Mouse (Mus musculus): ENCODE measurements around the gene Brf1. TPM values are rescaled to one million over a fixed set of nuclear protein-coding genes. Genes with fewer than 3 reads are reported as not detected.

Brf1 gene
- total and polyA plus RNA-seq, 2 experiments from 2014 or later: 40.2 to 54.4 TPM

GRCm38 (mm10) chr12:112985346-112985745 lies 15.2 kb downstream of the Brf1 start:
- 92% methylated on average over 6 of the region's 6 CpGs for WGBS
- Histone ChIP-seq H3K27me3 (ENCODE audit: insufficient read depth, low read length) (no peaks in the 10 kb centered on the region), H3K36me3 (ENCODE audit: insufficient read depth) (peaks cover 53% of the 10 kb centered on the region), H3K4me2 (ENCODE audit: low read depth) (no peak overlapping the region), H3K27ac (ENCODE audit: low read depth, low read length) (no peak overlapping the region), H3K9me3 (ENCODE audit: low read length) (no peaks in the 10 kb centered on the region), H3K4me1 (ENCODE audit: insufficient read depth) (no peaks in the 10 kb centered on the region), H3K4me3 (ENCODE audit: low read depth, low read length) (no peak overlapping the region), H3K9ac (no peak overlapping the region)
- ATAC-seq (no peak), DNase-seq (no peak)
- TF ChIP-seq CTCF (IDR thresholded peaks at IDR 0.05; ENCODE audit: low read depth): peak; percentile 34; the same call in 1 of the 2 replicates

- Histone ChIP-seq H3K9me3 (ENCODE audit: low read length) (no peaks in the 10 kb centered on the region), H3K36me3 (ENCODE audit: insufficient read depth) (peaks cover 70% of the 10 kb centered on the region), H3K9ac (no peak overlapping the region), H3K27ac (ENCODE audit: low read depth, low read length) (no peak overlapping the region), H3K4me2 (ENCODE audit: low read depth) (no peak overlapping the region), H3K4me1 (ENCODE audit: insufficient read depth) (peaks cover 4% of the 10 kb centered on the region; the same call in 1 of the 2 replicates), H3K4me3 (ENCODE audit: low read depth, low read length) (no peak overlapping the region), H3K27me3 (ENCODE audit: insufficient read depth, low read length) (no peaks in the 10 kb centered on the region)
- DNase-seq (no peak), ATAC-seq (peak; percentile 38; the same call in 1 of the 2 replicates)
- 20% methylated on average over 2 of the region's 2 CpGs for WGBS
- TF ChIP-seq CTCF (IDR thresholded peaks at IDR 0.05; ENCODE audit: low read depth): no peak
Measured at GRCm38 (mm10) chr12:112982031-112982430, 18.5 kb downstream of the Brf1 start.

DNA sequence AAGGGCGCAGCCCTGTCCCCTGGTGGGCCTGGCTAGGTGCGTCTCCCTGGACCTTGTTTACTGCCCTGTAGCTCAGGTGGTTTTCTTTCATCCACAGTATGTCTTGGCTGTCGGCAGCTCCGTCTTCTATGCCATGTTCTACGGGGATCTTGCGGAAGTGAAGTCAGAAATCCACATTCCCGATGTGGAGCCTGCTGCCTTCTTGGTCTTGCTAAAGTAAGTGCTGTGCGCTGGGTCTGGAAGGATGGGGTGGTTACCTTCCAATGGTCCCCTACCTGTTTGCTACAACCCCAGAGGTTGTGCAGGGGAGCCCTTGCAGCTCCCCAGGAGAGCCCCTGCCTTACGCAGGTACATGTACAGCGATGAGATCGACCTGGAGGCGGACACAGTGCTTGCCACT lies 23.3 kb downstream of the Brf1 start:
- H3K27ac ChIP-seq (ENCODE audit: low read depth, low read length): peak overlapping the region; percentile 91
- H3K4me3 ChIP-seq (ENCODE audit: low read depth, low read length): peak overlapping the region; percentile 58
- H3K4me2 ChIP-seq (ENCODE audit: low read depth): peak overlapping the region; percentile 76
- 41% methylated on average over 12 of the region's 12 CpGs for WGBS
- H3K27me3 ChIP-seq (ENCODE audit: insufficient read depth, low read length): no peaks in the 10 kb centered on the region
- H3K4me1 ChIP-seq (ENCODE audit: insufficient read depth): peaks cover 4% of the 10 kb centered on the region; the same call in 1 of the 2 replicates
- no peaks in the 10 kb centered on the region for H3K9me3 ChIP-seq (ENCODE audit: low read length)
- TF ChIP-seq CTCF (IDR thresholded peaks at IDR 0.05; ENCODE audit: low read depth): no peak
- H3K36me3 ChIP-seq (ENCODE audit: insufficient read depth): peaks cover 55% of the 10 kb centered on the region
- H3K9ac ChIP-seq: peak overlapping the region; percentile 81
- DNase-seq: peak; percentile 47
- ATAC-seq: no peak

DNA sequence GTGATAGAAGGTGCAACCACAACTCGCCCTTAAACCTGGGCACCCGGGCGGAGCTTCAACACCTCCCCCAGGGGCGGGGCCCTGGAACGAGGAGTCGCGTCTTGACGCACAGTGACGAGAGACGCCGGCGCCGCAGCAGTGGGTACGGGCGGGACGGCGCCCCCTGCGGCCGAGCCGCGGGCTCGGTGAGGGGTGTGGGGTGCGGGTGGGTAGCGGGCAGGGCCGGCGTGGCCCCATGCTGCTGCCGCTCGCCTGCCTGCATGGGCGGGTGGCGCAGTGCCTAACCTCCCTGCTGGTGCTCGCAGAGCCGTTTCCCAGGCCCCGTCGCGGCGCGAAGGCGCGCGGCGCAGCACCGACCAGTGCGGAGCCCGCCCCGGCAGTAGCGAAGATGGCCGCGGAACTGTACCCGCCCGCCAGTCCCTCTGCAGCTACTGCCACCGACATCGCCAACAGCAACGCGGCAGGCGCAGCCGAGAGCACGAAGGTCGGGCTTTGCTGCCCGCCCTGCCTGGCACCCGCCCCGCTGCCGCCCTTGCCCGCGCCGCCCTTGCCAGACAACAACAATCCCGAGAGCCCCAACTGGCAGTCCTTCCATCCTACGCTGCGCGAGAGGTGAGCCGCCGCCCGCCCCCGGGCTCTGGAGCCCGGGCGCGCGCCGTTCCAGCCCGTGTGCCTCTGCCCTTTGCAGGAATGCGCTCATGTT lies 24.0 kb downstream of the Brf1 start, which contains the start of gene Btbd6:
TSS of gene Btbd6 (plus strand) at position 112 of the 703 bp plus-strand sequence.
- Histone ChIP-seq H3K4me3 (ENCODE audit: low read depth, low read length) (peak within 1 kb of the TSS; percentile 58), H3K36me3 (ENCODE audit: insufficient read depth) (peaks cover 60% of the 10 kb centered on the region), H3K9me3 (ENCODE audit: low read length) (no peaks in the 10 kb centered on the region), H3K4me1 (ENCODE audit: insufficient read depth) (peaks cover 4% of the 10 kb centered on the region; the same call in 1 of the 2 replicates), H3K27ac (ENCODE audit: low read depth, low read length) (peak within 1 kb of the TSS; percentile 91), H3K9ac (peak within 1 kb of the TSS; percentile 81), H3K27me3 (ENCODE audit: insufficient read depth, low read length) (no peaks in the 10 kb centered on the region), H3K4me2 (ENCODE audit: low read depth) (peak within 1 kb of the TSS; percentile 76)
- ATAC-seq (peak; percentile 98), DNase-seq (peak; percentile 93)
- WGBS: 3% methylated on average over 60 of the region's 80 CpGs
- TF ChIP-seq CTCF (IDR thresholded peaks at IDR 0.05; ENCODE audit: low read depth): peak; percentile 76

DNA sequence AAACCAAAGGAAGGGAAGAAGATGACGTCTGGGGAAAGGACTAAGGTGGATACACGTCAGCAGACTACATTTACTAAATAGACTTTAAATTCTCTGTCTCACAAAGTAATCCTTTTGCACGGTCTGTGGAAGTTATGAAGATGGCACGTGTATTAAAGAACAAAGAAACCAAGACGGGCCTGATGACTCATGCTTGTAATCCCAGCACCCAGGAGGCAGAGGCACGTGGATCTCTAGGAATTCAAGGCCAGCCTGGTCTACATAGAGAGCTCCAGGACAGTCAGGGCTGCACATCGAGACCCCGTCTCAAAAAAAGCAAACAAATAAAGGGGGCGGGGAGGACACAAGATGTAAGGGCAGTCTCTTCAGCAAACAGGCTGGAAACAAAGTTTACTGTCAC lies 25.8 kb downstream of the Brf1 start:
- no peaks in the 10 kb centered on the region for H3K9me3 ChIP-seq (ENCODE audit: low read length)
- no peak overlapping the region for H3K4me3 ChIP-seq (ENCODE audit: low read depth, low read length)
- no peak overlapping the region for H3K27ac ChIP-seq (ENCODE audit: low read depth, low read length)
- H3K4me1 ChIP-seq (ENCODE audit: insufficient read depth): peaks cover 4% of the 10 kb centered on the region; the same call in 1 of the 2 replicates
- no peaks in the 10 kb centered on the region for H3K27me3 ChIP-seq (ENCODE audit: insufficient read depth, low read length)
- ATAC-seq (no peak), DNase-seq (no peak)
- peaks cover 66% of the 10 kb centered on the region for H3K36me3 ChIP-seq (ENCODE audit: insufficient read depth)
- no peak overlapping the region for H3K9ac ChIP-seq
- H3K4me2 ChIP-seq (ENCODE audit: low read depth): no peak overlapping the region
- TF ChIP-seq CTCF (IDR thresholded peaks at IDR 0.05; ENCODE audit: low read depth): no peak
- 91% methylated on average over 9 of the region's 9 CpGs for WGBS

DNA sequence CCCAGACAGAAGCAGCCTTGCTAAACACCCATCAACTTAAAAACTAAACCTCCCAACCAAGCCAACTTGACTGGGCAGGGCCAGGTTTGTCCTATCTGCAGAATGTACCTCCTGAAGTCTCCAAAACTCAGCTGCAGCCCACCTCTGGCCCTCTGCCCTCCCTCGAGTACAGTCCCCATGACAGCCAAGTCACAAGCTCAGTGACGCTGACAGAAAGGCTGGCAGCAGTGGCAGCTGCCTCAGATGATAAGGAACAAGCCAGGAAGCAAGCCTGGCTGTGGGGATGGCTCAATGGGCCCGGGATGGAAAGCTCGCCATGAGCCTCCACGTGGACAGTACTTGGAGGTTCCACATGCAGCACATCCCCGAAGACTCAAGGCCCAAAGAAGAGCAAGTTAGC lies 30.9 kb downstream of the Brf1 start:
- no peak overlapping the region for H3K9ac ChIP-seq
- H3K9me3 ChIP-seq (ENCODE audit: low read length): no peaks in the 10 kb centered on the region
- no peak overlapping the region for H3K27ac ChIP-seq (ENCODE audit: low read depth, low read length)
- ATAC-seq: no peak
- H3K4me1 ChIP-seq (ENCODE audit: insufficient read depth): no peaks in the 10 kb centered on the region
- 91% methylated on average over 6 of the region's 6 CpGs for WGBS
- TF ChIP-seq CTCF (IDR thresholded peaks at IDR 0.05; ENCODE audit: low read depth): no peak
- DNase-seq: no peak
- H3K36me3 ChIP-seq (ENCODE audit: insufficient read depth): peaks cover 93% of the 10 kb centered on the region
- H3K4me2 ChIP-seq (ENCODE audit: low read depth): no peak overlapping the region
- H3K4me3 ChIP-seq (ENCODE audit: low read depth, low read length): no peak overlapping the region
- no peaks in the 10 kb centered on the region for H3K27me3 ChIP-seq (ENCODE audit: insufficient read depth, low read length)

DNA sequence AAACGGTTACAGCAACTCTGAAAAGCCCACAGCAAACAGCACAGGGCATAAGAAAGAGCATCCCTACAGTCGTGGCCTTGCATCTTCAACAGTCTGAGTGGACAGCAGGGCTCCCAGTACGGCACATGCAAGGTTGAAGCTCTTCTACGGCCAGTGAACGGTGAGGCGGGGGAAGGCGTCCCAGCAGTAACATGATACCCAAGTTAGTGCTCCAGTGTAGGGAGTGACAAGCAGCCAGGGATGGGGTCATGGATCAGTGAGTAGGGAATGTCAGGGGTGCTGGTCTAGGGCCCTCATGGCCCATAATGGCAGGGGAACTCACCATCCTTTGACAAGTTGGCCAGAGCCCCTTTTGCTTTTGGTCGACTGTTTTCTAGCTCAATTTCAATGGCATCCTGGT lies 31.6 kb downstream of the Brf1 start:
- H3K9ac ChIP-seq: no peak overlapping the region
- DNase-seq: no peak
- H3K4me3 ChIP-seq (ENCODE audit: low read depth, low read length): no peak overlapping the region
- H3K27ac ChIP-seq (ENCODE audit: low read depth, low read length): no peak overlapping the region
- H3K27me3 ChIP-seq (ENCODE audit: insufficient read depth, low read length): no peaks in the 10 kb centered on the region
- H3K36me3 ChIP-seq (ENCODE audit: insufficient read depth): peaks cover 97% of the 10 kb centered on the region
- WGBS: 84% methylated on average over 8 of the region's 8 CpGs
- H3K4me1 ChIP-seq (ENCODE audit: insufficient read depth): no peaks in the 10 kb centered on the region
- ATAC-seq: no peak
- H3K9me3 ChIP-seq (ENCODE audit: low read length): no peaks in the 10 kb centered on the region
- no peak overlapping the region for H3K4me2 ChIP-seq (ENCODE audit: low read depth)
- TF ChIP-seq CTCF (IDR thresholded peaks at IDR 0.05; ENCODE audit: low read depth): no peak
